Mouse (Mus musculus) liver, postnatal 0 days (tissue): ENCODE results near the gene Ankrd52. TPM values are rescaled to one million over a fixed set of nuclear protein-coding genes. Genes with fewer than 3 reads are reported as not detected.
A peak's percentile ranks its signal among the peaks of the same experiment; 100 is the strongest.

Source experiments
- ATAC-seq: fragments of 200-750 bp; cut with Nextera tagmentation; 2 replicates; pipeline ENCODE4 v1.8.0; 2017; ENCODE audit warnings: mild to moderate bottlenecking, moderate library complexity
- DNase-seq: peaks from one replicate; pipeline ENCODE4 v3.0.0-alpha.2; 2016
- H3K27ac ChIP-seq: fragments of 300-500 bp; sonication (generic); 2 replicates; pipeline ENCODE4 v1.5.1; 2014; ENCODE audit warnings: antibody characterized with exemption, moderate library complexity, mild to moderate bottlenecking, low read depth
- H3K27me3 ChIP-seq: fragments of 300-500 bp; sonication (generic); 2 replicates; pipeline ENCODE4 v1.6.1; 2014; ENCODE audit warnings: low read length, control low read depth, mixed read lengths; ENCODE audit not compliant: insufficient read depth
- H3K36me3 ChIP-seq: fragments of 300-500 bp; sonication (generic); replicated peaks from 2 replicates; pipeline ENCODE4 v1.6.1; 2014; ENCODE audit warnings: mild to moderate bottlenecking, control low read depth, low read length, moderate library complexity, mixed read lengths; ENCODE audit not compliant: insufficient read depth
- H3K4me1 ChIP-seq: fragments of 300-500 bp; sonication (generic); 2 replicates; pipeline ENCODE4 v1.6.1; 2014; ENCODE audit warnings: antibody characterized with exemption, mild to moderate bottlenecking, control low read depth; ENCODE audit not compliant: insufficient read depth
- H3K4me2 ChIP-seq: fragments of 300-500 bp; sonication (generic); 2 replicates; pipeline ENCODE4 v1.6.1; 2014; ENCODE audit warnings: low read depth, mild to moderate bottlenecking, low read length, moderate library complexity, mixed read lengths
- H3K4me3 ChIP-seq: fragments of 300-500 bp; sonication (generic); 2 replicates; pipeline ENCODE4 v1.5.1; 2014; ENCODE audit warnings: low read depth, low read length
- H3K9ac ChIP-seq: fragments of 300-500 bp; sonication (generic); replicated peaks from 2 replicates; pipeline ENCODE4 v1.6.1; 2014; ENCODE audit warnings: mild to moderate bottlenecking, moderate library complexity
- H3K9me3 ChIP-seq: fragments of 300-500 bp; sonication (generic); 2 replicates; pipeline ENCODE4 v1.6.1; 2016; ENCODE audit warnings: mild to moderate bottlenecking, control low read depth, low read length, mixed read lengths
- CTCF ChIP-seq: sonication (generic); IDR thresholded peaks from 2 replicates; pipeline ENCODE4 v1.5.1; 2016; ENCODE audit warnings: antibody characterized with exemption, low read depth
- EP300 ChIP-seq: IDR thresholded peaks from 2 replicates; pipeline ENCODE4 v1.6.1; 2016; ENCODE audit warnings: antibody characterized with exemption, low read depth, mild to moderate bottlenecking
- WGBS: fragments of 180-500 bp; shearing (Covaris S2); extraction: QIAGEN DNeasy Blood & Tissue Kit; methylation state at CpG from one replicate; pipeline ENCODE4 v1.1.7; 2014; ENCODE audit not compliant: insufficient replicate concordance; 5-methylcytosine and 5-hydroxymethylcytosine counted together
- polyA plus RNA-seq: library from polyadenylated mRNA; unstranded; fragments of >200 nt; fragmentation: Nextera tagmentation; extraction: Ambion mirVana; gene quantifications from 2 replicates; pipeline ENCODE4 v1.2.1, GENCODE M21; 2015

Ankrd52 gene
- polyA plus RNA-seq, 1 experiment from 2014 or later: 2.7 TPM

DNA sequence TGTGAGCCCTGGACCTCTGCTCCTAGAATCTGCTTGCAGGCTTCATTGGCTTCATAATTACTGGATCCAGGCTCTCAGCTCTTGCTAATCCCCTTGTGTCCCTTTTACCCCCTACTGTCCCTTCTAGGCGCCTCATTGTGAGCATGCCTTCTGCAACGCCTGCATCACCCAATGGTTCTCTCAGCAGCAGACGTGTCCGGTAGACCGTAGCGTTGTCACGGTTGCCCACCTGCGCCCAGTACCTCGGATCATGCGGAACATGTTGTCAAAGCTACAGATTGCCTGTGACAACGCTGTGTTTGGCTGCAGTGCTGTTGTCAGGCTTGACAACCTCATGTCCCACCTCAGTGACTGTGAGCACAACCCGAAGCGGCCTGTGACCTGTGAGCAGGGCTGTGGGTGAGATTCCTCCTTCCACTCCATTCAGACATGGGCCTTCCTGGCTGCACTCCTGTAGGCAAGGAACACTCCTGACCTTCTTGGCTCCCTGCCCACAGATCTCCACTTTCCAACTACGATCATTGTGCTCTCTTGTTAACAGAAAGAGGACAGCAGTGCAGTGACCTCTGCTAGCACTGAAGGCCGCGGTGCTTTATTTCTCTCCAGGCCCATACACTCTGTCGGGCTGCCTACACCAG lies 58.4 kb downstream of the Ankrd52 start:
- no peak overlapping the region for H3K4me2 ChIP-seq
- TF ChIP-seq CTCF: no peak
- no peak for TF ChIP-seq EP300
- no peak overlapping the region for H3K4me3 ChIP-seq
- 69% methylated on average over 17 of the region's 17 CpGs for WGBS
- ATAC-seq (peak; percentile 49), DNase-seq (peak; percentile 54)
- no peaks in the 10 kb centered on the region for H3K9me3 ChIP-seq
- peak overlapping the region; percentile 58 for H3K27ac ChIP-seq
- H3K27me3 ChIP-seq: no peaks in the 10 kb centered on the region
- no peak overlapping the region for H3K9ac ChIP-seq
- H3K4me1 ChIP-seq: peaks cover 5% of the 10 kb centered on the region; the same call in 1 of the 2 replicates
- H3K36me3 ChIP-seq: peaks cover 37% of the 10 kb centered on the region

DNA sequence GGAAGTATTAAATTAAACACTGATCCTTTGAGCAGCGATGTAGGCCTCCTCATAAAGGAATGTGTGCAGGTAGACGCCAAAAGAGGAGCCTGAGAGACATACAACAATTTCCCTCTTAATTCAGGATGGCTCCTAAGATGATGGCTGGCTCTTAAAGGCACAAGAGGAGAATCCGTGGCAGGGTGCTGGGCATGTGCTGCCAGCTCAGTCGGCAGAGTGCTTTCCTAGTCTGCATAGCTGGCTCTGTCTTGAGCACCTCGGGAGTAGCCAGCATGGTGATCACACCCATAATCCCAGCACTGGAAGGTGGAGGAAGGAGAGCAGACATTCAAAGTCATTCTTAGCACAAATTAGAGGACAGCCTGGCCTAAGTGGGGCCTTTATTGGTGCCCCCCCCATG lies 59.0 kb downstream of the Ankrd52 start:
- Histone ChIP-seq H3K4me3 (no peak overlapping the region), H3K9me3 (no peaks in the 10 kb centered on the region), H3K4me1 (peaks cover 5% of the 10 kb centered on the region; the same call in 1 of the 2 replicates), H3K27me3 (no peaks in the 10 kb centered on the region), H3K4me2 (no peak overlapping the region), H3K9ac (no peak overlapping the region; the same call in 1 of the 2 replicates), H3K36me3 (peaks cover 37% of the 10 kb centered on the region), H3K27ac (peak overlapping the region; percentile 58)
- TF ChIP-seq CTCF: no peak
- no peak for TF ChIP-seq EP300
- DNase-seq (no peak), ATAC-seq (no peak)
- WGBS: 79% methylated on average over 5 of the region's 5 CpGs

DNA sequence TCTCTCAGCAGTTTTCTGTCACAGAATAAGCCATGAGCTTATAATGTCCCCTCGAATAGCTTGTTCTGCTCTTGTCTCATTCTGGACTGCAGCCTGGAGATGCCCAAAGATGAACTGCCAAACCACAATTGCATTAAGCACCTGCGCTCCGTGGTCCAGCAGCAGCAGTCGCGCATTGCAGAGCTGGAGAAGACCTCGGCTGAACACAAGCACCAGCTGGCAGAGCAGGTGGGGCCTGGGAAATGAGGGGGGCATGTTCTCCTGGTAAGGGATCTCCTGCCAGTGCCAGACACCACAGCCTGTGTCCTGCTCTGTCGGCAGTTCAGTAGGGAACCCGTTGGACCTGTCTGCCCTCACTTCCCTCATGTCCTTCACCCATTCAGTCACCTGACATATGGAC lies 59.5 kb downstream of the Ankrd52 start:
- no peak overlapping the region for H3K4me3 ChIP-seq
- ATAC-seq (no peak), DNase-seq (peak; percentile 19)
- H3K27me3 ChIP-seq: no peaks in the 10 kb centered on the region
- peak overlapping the region; percentile 58; the same call in 1 of the 2 replicates for H3K27ac ChIP-seq
- H3K4me2 ChIP-seq: no peak overlapping the region
- 75% methylated on average over 8 of the region's 8 CpGs for WGBS
- TF ChIP-seq EP300 (no peak), CTCF (no peak)
- H3K36me3 ChIP-seq: peaks cover 39% of the 10 kb centered on the region
- peaks cover 5% of the 10 kb centered on the region; the same call in 1 of the 2 replicates for H3K4me1 ChIP-seq
- H3K9ac ChIP-seq: no peak overlapping the region
- H3K9me3 ChIP-seq: no peaks in the 10 kb centered on the region

DNA sequence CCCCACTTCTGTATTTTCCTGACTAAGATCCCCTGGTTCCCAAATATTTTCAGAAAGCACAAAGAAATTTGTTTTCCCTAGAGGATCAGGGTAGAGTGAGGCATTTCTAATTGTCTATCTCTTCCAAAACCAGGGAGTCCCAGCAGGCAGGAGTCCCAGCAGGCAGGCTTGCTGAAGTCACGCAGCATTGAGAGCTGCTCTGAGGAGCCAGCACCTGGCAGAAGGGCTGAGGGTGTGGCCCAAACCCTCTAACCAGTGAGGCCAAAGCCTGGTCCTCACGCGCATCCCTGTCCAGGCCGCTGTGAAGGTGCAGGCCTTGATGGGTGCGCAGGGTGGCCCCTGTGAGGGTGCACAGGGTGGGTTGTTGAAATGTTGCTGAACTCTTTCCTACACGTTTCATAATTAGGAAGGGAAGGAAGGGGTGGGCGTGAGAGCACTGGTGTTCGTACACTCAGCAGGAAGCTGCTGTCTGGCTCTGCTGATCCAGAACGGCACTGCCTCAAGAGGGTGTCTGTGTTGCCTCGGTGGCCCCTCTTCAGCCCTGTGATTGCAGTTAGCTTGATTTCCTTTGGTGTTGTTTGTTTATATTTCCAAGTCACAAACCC lies 61.9 kb downstream of the Ankrd52 start:
- ATAC-seq (peak; percentile 35), DNase-seq (peak; percentile 29)
- Histone ChIP-seq H3K4me3 (no peak overlapping the region), H3K4me2 (no peak overlapping the region), H3K9ac (no peak overlapping the region), H3K9me3 (no peaks in the 10 kb centered on the region), H3K36me3 (peaks cover 39% of the 10 kb centered on the region), H3K4me1 (peaks cover 5% of the 10 kb centered on the region; the same call in 1 of the 2 replicates), H3K27me3 (no peaks in the 10 kb centered on the region), H3K27ac (peak overlapping the region; percentile 45)
- TF ChIP-seq EP300 (no peak), CTCF (no peak)
- WGBS: 53% methylated on average over 10 of the region's 10 CpGs

DNA sequence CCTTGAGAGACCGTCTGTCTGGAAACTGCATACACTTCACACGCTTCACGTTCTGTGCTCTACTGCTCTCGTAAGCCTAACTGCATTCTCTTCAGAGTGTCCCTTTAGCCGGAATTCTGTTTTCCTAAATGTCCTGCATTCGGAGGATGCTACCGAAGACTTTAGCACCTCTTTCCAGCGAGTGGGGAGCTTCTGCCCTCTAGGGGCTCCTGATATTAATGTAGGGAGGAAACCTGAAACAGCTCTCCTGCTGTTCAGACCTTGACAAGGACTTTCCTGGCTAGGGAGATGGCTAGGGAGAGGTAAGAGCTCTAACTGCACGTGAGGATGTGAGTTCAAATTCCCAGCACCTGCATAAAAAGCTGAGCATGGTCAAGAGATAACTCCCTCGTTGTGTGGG lies 63.5 kb downstream of the Ankrd52 start:
- H3K27ac ChIP-seq: no peak overlapping the region
- no peaks in the 10 kb centered on the region for H3K9me3 ChIP-seq
- H3K4me1 ChIP-seq: peaks cover 5% of the 10 kb centered on the region; the same call in 1 of the 2 replicates
- no peak overlapping the region for H3K9ac ChIP-seq
- peaks cover 38% of the 10 kb centered on the region for H3K36me3 ChIP-seq
- no peak overlapping the region for H3K4me3 ChIP-seq
- WGBS: 64% methylated on average over 10 of the region's 10 CpGs
- peak; percentile 27 for DNase-seq
- no peaks in the 10 kb centered on the region for H3K27me3 ChIP-seq
- no peak overlapping the region for H3K4me2 ChIP-seq
- TF ChIP-seq CTCF: peak; percentile 73
- TF ChIP-seq EP300: no peak
- ATAC-seq: no peak

DNA sequence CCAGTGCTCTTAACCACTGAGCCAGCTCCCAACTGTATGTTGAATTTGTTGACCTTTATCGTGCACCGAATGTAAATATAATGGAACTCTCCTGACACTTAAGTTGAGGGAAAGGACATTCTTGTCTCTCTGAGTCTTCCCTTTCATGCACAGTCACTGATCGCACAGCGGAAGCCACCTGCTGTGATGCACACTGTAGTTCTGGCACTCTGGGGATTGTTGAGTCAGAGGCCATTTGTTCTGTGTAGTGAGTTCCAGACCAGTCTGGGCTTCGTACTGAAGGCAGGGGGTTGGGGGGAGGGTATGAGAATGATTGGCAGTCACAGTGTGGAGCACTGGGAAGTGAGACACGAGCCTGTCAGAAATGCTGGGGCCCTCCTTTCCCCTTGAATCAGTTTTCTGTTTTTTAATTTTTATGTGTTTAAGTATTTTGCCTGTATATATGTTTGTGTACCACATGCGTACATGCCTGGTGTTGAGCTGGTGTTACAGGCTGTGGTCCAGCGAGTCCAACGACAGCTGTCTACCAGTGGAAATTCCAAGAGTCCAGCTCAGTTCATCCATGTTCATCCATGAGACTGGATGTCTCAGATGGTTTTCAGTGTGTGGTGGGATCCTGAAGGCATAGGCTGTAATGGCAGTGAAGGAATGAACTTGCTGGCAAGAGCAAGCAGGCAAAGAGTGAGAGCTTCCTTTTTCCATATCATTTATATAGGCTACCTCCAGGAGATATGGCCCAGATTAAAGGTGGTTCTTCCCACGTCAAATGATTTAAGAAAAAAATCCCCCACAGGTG lies 64.6 kb downstream of the Ankrd52 start:
- Histone ChIP-seq H3K4me2 (no peak overlapping the region), H3K27ac (no peak overlapping the region), H3K9me3 (no peaks in the 10 kb centered on the region), H3K27me3 (no peaks in the 10 kb centered on the region), H3K4me1 (peaks cover 5% of the 10 kb centered on the region; the same call in 1 of the 2 replicates), H3K36me3 (peaks cover 29% of the 10 kb centered on the region), H3K9ac (no peak overlapping the region), H3K4me3 (no peak overlapping the region)
- ATAC-seq: no peak
- 87% methylated on average over 10 of the region's 10 CpGs for WGBS
- no peak for TF ChIP-seq EP300
- TF ChIP-seq CTCF: no peak
- no peak for DNase-seq
